Mouse (Mus musculus) kidney, embryonic 16.5 days (tissue): ENCODE results near the gene Hmg20b. TPM values are rescaled to one million over a fixed set of nuclear protein-coding genes. Genes with fewer than 3 reads are reported as not detected.
A peak's percentile ranks its signal among the peaks of the same experiment; 100 is the strongest.

ENCODE experiments used
- ATAC-seq: fragments of 200-750 bp; cut with Nextera tagmentation; 2 replicates; pipeline ENCODE4 v1.8.0; 2017; ENCODE audit warnings: moderate TSS enrichment; ENCODE audit not compliant: low FRiP score, low TSS enrichment
- H3K27ac ChIP-seq: fragments of 300-500 bp; sonication (generic); 2 replicates; pipeline ENCODE4 v1.5.1; 2014; ENCODE audit warnings: low read length
- H3K27me3 ChIP-seq: fragments of 300-500 bp; sonication (generic); 2 replicates; pipeline ENCODE4 v1.6.1; 2014; ENCODE audit warnings: low read length, control low read depth, mixed read lengths; ENCODE audit not compliant: insufficient read depth
- H3K36me3 ChIP-seq: fragments of 300-500 bp; sonication (generic); 2 replicates; pipeline ENCODE4 v1.6.1; 2014; ENCODE audit warnings: low read length, control low read depth, mixed read lengths; ENCODE audit not compliant: insufficient read depth
- H3K4me1 ChIP-seq: fragments of 300-500 bp; sonication (generic); 2 replicates; pipeline ENCODE4 v1.6.1; 2014; ENCODE audit warnings: low read length, control low read depth, mixed read lengths; ENCODE audit not compliant: insufficient read depth
- H3K4me2 ChIP-seq: fragments of 300-500 bp; sonication (generic); replicated peaks from 2 replicates; pipeline ENCODE4 v1.6.1; 2014; ENCODE audit warnings: low read depth, low read length
- H3K4me3 ChIP-seq: fragments of 300-500 bp; sonication (generic); 2 replicates; pipeline ENCODE4 v1.5.1; 2014; ENCODE audit warnings: mild to moderate bottlenecking, low read length
- H3K9ac ChIP-seq: fragments of 300-500 bp; sonication (generic); replicated peaks from 2 replicates; pipeline ENCODE4 v1.6.1; 2014; ENCODE audit warnings: low read length
- H3K9me3 ChIP-seq: fragments of 300-500 bp; sonication (generic); 2 replicates; pipeline ENCODE4 v1.6.1; 2016; ENCODE audit warnings: low read length, control low read depth
- WGBS: fragments of 180-500 bp; shearing (Covaris S2); extraction: QIAGEN DNeasy Blood & Tissue Kit; methylation state at CpG from one replicate; pipeline ENCODE4 v1.1.7; 2014; 5-methylcytosine and 5-hydroxymethylcytosine counted together
- polyA plus RNA-seq: library from polyadenylated mRNA; unstranded; fragments of >200 nt; fragmentation: Nextera tagmentation; extraction: Ambion mirVana; gene quantifications from 2 replicates; pipeline ENCODE4 v1.2.1, GENCODE M21; 2015

Hmg20b gene
- polyA plus RNA-seq, 1 experiment from 2014 or later, result 90.6 TPM

GRCm38 (mm10) chr10:81356991-81357844 lies 6.9 kb upstream of the Hmg20b start, which contains the start of gene Mfsd12:
Gene Mfsd12, plus strand, starts transcription at chr10:81357491.
- Histone ChIP-seq H3K4me1 (peaks cover 25% of the 10 kb centered on the region), H3K27me3 (no peaks in the 10 kb centered on the region), H3K4me2 (peak within 1 kb of the TSS; percentile 99), H3K9ac (peak within 1 kb of the TSS; percentile 83), H3K27ac (0 out of 2 replicates have a peak within 1 kb of the TSS, but pooled peaks have one; percentile 25), H3K9me3 (no peaks in the 10 kb centered on the region), H3K4me3 (peak within 1 kb of the TSS; percentile 79), H3K36me3 (no peaks in the 10 kb centered on the region)
- peak; percentile 80 for ATAC-seq
- WGBS, result 2% methylated on average over 74 of the region's 79 CpGs

GRCm38 (mm10) chr10:81356352-81356990 lies 6.2 kb upstream of the Hmg20b start:
- Histone ChIP-seq H3K27me3 (no peaks in the 10 kb centered on the region), H3K4me3 (peak overlapping the region; percentile 79; the same call in 1 of the 2 replicates), H3K36me3 (no peaks in the 10 kb centered on the region), H3K4me2 (peak overlapping the region; percentile 99), H3K9me3 (no peaks in the 10 kb centered on the region), H3K9ac (peak overlapping the region; percentile 46; the same call in 1 of the 2 replicates), H3K27ac (no peak overlapping the region), H3K4me1 (peaks cover 28% of the 10 kb centered on the region)
- ATAC-seq, result no peak
- 50% methylated on average over 12 of the region's 12 CpGs for WGBS

- Histone ChIP-seq H3K4me1 (peaks cover 35% of the 10 kb centered on the region), H3K36me3 (no peaks in the 10 kb centered on the region), H3K4me3 (no peak overlapping the region), H3K9me3 (no peaks in the 10 kb centered on the region), H3K27ac (no peak overlapping the region), H3K4me2 (no peak overlapping the region), H3K27me3 (no peaks in the 10 kb centered on the region), H3K9ac (no peak overlapping the region)
- no peak for ATAC-seq
- WGBS, result 80% methylated on average over 4 of the region's 4 CpGs
Observed at GRCm38 (mm10) chr10:81355533-81355932, 5.3 kb upstream of the Hmg20b start.

GRCm38 (mm10) chr10:81354738-81355477 lies 4.6 kb upstream of the Hmg20b start:
- Histone ChIP-seq H3K4me1 (peaks cover 35% of the 10 kb centered on the region), H3K9me3 (no peaks in the 10 kb centered on the region), H3K27ac (no peak overlapping the region), H3K9ac (no peak overlapping the region), H3K27me3 (no peaks in the 10 kb centered on the region), H3K4me3 (no peak overlapping the region), H3K36me3 (no peaks in the 10 kb centered on the region), H3K4me2 (no peak overlapping the region)
- WGBS, result 71% methylated on average over 9 of the region's 9 CpGs
- ATAC-seq, result no peak

- Histone ChIP-seq H3K4me2 (no peak overlapping the region), H3K9ac (no peak overlapping the region), H3K27ac (no peak overlapping the region), H3K9me3 (no peaks in the 10 kb centered on the region), H3K4me3 (no peak overlapping the region), H3K27me3 (no peaks in the 10 kb centered on the region), H3K4me1 (peaks cover 36% of the 10 kb centered on the region), H3K36me3 (peaks cover 7% of the 10 kb centered on the region; the same call in 1 of the 2 replicates)
- no peak for ATAC-seq
- 28% methylated on average over 9 of the region's 9 CpGs for WGBS
Observed at GRCm38 (mm10) chr10:81351678-81352291, 1.5 kb upstream of the Hmg20b start.

- under 1% methylated on average over 25 of the region's 29 CpGs for WGBS
Observed at GRCm38 (mm10) chr10:81349961-81350350, 324 bp downstream of the Hmg20b start.

GRCm38 (mm10) chr10:81349146-81349545 lies 1.1 kb downstream of the Hmg20b start:
- H3K9ac ChIP-seq, result peak overlapping the region; percentile 97
- peaks cover 6% of the 10 kb centered on the region; the same call in 1 of the 2 replicates for H3K27me3 ChIP-seq
- 6% methylated on average over 12 of the region's 12 CpGs for WGBS
- peak overlapping the region; percentile 88 for H3K4me3 ChIP-seq
- H3K27ac ChIP-seq, result 0 out of 2 replicates have a peak overlapping the region, but pooled peaks have one; percentile 81
- ATAC-seq, result no peak
- H3K36me3 ChIP-seq, result peaks cover 7% of the 10 kb centered on the region; the same call in 1 of the 2 replicates
- H3K4me1 ChIP-seq, result peaks cover 33% of the 10 kb centered on the region
- H3K9me3 ChIP-seq, result no peaks in the 10 kb centered on the region
- H3K4me2 ChIP-seq, result peak overlapping the region; percentile 90

More at GRCm38 (mm10) chr10:81349961-81350350, 324 bp downstream of the Hmg20b start:
- peak overlapping the region; percentile 88 for H3K4me3 ChIP-seq
- peak overlapping the region; percentile 81 for H3K27ac ChIP-seq
- peaks cover 7% of the 10 kb centered on the region; the same call in 1 of the 2 replicates for H3K36me3 ChIP-seq
- no peaks in the 10 kb centered on the region for H3K9me3 ChIP-seq
- H3K4me2 ChIP-seq, result peak overlapping the region; percentile 90
- peak; percentile 12 for ATAC-seq
- no peaks in the 10 kb centered on the region for H3K27me3 ChIP-seq
- peak overlapping the region; percentile 97 for H3K9ac ChIP-seq
- H3K4me1 ChIP-seq, result peaks cover 33% of the 10 kb centered on the region

- H3K27ac ChIP-seq, result peak overlapping the region; percentile 61
- H3K27me3 ChIP-seq, result peaks cover 30% of the 10 kb centered on the region
- peak; percentile 8; the same call in 1 of the 2 replicates for ATAC-seq
- peak overlapping the region; percentile 61 for H3K9ac ChIP-seq
- peak overlapping the region; percentile 73 for H3K4me2 ChIP-seq
- 8% methylated on average over 54 of the region's 55 CpGs for WGBS
- H3K36me3 ChIP-seq, result peaks cover 7% of the 10 kb centered on the region; the same call in 1 of the 2 replicates
- H3K4me3 ChIP-seq, result peak overlapping the region; percentile 42
- H3K9me3 ChIP-seq, result no peaks in the 10 kb centered on the region
- H3K4me1 ChIP-seq, result peaks cover 39% of the 10 kb centered on the region
Observed at GRCm38 (mm10) chr10:81346453-81347067, 3.7 kb downstream of the Hmg20b start.

GRCm38 (mm10) chr10:81345162-81345534 lies 5.1 kb downstream of the Hmg20b start:
- WGBS, result 68% methylated on average over 4 of the region's 4 CpGs
- Histone ChIP-seq H3K9ac (no peak overlapping the region), H3K27me3 (peaks cover 37% of the 10 kb centered on the region), H3K36me3 (peaks cover 7% of the 10 kb centered on the region; the same call in 1 of the 2 replicates), H3K27ac (no peak overlapping the region), H3K4me3 (no peak overlapping the region), H3K9me3 (no peaks in the 10 kb centered on the region), H3K4me2 (no peak overlapping the region), H3K4me1 (peaks cover 32% of the 10 kb centered on the region)
- ATAC-seq, result no peak
